Mouse (Mus musculus): ENCODE results near the gene Slc25a45.

Slc25a45 gene

DNA sequence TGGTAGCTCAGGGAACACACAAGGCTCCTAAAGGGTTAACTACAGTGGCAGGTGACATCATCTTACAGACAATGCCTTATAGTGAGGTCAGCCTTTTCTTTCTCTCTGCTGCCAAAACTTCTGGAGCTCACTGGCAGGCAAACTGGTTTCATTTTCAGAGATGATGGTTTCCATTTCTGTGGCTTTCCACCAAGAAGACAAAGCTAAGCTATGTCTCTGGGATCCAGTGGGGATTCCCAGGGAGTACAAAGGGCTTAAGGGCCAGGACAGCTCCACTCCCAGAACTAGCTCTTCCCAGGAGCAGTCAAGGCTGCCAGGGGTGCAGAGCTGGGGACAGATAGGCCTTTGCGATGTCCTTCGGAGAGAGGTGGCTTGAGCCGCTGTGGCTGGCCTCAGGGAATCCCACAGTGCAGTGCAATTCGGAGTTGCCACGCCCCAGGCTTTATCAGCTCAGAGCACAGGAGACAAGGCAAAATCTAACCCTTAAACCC, 26.1 kb upstream of the Slc25a45 start:
- DNase-seq (ENCODE audit: low read depth, low spot score), result no peak

- DNase-seq (ENCODE audit: low read depth, low spot score), result no peak
Measured at GRCm38 (mm10) chr19:5852035-5852722, 25.4 kb upstream of the Slc25a45 start.

DNA sequence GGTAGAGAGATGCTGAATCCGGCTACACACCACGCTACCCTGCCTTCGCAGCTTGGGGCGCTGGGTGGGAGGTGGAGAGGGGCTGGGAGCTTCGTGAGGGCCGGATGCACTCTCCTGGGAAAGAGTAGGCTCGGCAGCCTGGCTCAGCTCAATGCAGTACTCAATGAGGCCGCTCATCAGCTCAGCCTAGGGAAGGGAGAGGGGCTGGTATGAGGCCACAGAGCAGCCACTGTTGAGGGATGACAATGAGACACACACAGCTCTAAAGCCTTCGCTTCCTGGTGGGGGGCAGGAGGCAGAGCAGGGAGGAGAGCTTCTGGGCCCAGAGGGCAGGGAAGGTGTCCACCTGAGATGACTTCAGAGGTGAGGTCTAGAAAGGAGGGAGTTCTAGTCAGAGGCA, 21.0 kb upstream of the Slc25a45 start:
- DNase-seq (ENCODE audit: low read depth, low spot score), result peak; percentile 86

GRCm38 (mm10) chr19:5862335-5863085, 15.1 kb upstream of the Slc25a45 start:
- DNase-seq (ENCODE audit: low read depth, low spot score), result no peak

DNA sequence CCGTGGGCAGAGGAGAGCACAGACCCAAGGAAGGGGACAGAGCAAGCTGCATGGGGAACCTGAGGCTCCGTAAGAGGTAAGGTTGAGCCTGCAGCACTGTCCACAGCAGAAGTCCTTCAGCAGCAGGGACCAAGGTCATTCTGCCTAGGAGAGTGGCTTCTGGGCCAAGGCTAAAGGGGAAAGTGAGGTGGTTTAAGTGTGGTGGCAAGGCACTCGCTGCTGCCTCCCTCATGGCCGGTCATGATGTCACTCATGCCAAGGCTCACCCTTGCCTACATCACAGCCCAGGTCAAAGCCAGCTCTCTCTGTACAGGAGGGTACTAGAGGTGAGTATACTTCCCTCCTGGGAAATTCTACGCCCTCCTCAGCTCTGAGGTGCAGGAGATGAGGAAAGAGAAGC, 13.8 kb upstream of the Slc25a45 start:
- DNase-seq (ENCODE audit: low read depth, low spot score), result no peak

DNA sequence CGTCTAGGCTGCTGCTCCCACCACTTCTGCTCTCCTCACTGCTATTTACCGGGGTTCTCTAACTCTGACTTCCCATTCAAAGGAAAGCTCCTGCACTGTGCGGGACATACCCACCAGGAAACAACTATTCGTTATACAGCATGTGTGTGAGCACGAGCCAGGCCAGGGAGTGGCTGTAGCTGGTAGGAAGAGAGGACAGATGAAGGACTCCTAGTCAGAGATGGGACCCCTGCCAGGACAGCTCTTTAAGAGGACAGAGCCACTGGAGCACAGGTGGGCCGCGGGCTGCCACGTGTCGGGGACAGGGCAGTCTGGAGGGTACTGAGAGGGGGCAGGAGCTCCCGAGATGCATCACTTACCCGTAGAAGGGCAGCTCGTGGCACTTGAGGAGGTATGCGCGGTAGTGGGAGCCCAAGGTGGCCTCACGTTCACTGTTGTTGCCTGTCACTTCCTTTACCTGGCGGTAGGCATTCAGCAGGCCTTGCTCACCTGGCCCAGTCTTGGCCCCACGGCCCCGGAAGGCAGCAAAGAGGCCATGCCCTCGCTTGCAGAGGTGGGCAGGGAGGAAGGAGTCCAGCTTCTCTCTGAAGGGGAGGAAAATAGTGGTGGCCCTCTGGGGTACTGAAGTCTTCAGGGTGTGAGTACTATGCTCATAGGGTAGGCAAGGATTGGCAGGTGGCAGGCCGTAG, 12.8 kb upstream of the Slc25a45 start:
- DNase-seq (ENCODE audit: low read depth, low spot score), result no peak

GRCm38 (mm10) chr19:5868096-5868495, 9.5 kb upstream of the Slc25a45 start:
- no peak for DNase-seq (ENCODE audit: low read depth, low spot score)

- DNase-seq (ENCODE audit: low read depth, low spot score), result peak; percentile 51
Measured at GRCm38 (mm10) chr19:5871273-5871672, 6.3 kb upstream of the Slc25a45 start.

DNA sequence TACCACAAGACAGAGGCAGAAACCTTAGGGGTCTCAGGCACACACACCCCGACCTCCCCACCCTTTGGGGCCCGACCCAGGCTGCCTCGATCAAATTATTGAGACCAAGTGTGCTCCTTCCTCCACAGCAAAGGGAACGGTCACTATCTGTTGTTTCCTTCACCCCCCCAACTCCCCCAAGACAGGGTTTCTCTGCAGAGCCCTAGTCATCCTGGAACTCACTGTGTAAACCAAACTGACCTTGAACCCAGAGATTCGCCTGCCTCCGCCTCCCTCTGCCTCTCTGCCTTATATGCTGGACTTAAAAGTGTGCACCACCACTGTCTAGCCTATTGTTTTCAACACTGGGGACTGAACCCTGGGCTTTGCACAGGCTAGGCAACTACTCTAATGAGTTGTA, 5.9 kb upstream of the Slc25a45 start:
- DNase-seq (ENCODE audit: low read depth, low spot score), result no peak

GRCm38 (mm10) chr19:5872528-5872927, 5.1 kb upstream of the Slc25a45 start:
- no peak for DNase-seq (ENCODE audit: low read depth, low spot score)

DNA sequence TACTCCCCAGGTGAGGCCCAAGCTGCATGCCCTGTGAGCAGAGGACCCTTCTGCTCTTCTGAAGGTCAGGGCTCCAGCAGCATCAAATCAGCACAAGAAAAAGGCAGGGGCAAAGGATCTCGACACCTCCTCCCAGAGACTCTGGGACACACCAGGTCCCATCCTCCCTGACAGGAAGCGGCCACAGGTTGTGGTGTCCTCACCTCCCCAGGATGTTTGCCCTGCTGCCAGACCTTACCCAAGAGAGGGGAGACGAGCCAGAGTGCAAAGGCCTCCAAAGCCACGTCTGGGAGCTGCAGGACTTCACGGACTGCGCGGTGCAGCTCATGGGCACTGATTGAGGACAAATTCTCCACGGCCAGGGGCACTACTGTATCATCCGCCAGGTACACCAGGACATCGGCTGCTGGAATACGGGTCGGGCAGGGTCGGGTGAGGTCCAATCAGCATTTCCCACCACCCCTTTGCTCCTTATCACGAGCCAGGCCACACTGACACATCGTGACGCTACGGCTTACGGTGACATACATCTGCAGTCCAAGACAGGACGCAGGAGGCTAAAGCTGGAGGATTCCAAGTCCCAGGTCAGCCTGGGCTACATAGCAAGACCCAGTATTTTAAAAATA, 4.6 kb upstream of the Slc25a45 start:
- DNase-seq (ENCODE audit: low read depth, low spot score), result no peak

DNA sequence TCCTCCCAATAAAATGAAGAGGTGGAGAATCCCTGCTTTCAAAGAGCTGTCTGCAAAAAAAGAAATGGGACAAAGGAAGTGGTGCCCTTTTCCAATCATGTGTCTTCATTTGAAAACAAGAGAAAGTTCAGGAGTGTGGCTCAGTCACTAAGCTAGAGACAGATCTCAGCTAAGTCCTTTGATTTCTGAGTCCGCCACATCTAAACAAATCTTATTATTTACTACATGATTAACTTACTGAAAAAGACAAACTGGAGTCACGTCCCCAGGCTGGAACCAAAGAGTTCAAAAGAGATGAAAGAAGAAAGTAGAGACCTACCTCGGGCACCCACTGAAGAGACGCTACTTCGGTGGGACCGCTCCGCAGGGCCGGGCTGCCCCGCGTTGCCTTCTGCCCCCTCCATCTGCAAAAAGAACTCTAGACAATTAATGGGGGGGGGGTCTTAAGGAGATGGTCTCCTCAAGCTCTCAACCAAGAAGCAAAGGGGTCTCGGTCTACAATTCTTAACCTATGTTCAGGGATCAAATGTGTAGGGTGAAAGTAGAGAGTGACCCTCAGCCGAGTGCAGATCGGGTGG, 3.1 kb upstream of the Slc25a45 start:
- DNase-seq (ENCODE audit: low read depth, low spot score), result no peak

- peak; percentile 98 for DNase-seq (ENCODE audit: low read depth, low spot score)
Measured at GRCm38 (mm10) chr19:5874969-5875480, 2.6 kb upstream of the Slc25a45 start, which contains the start of gene Frmd8. TSS of gene Frmd8 (minus strand) at chr19:5875274.

- DNase-seq (ENCODE audit: low read depth, low spot score), result no peak
Measured at GRCm38 (mm10) chr19:5878362-5878722, 734 bp downstream of the Slc25a45 start.

GRCm38 (mm10) chr19:5878916-5879315, 1.3 kb downstream of the Slc25a45 start:
- DNase-seq (ENCODE audit: low read depth, low spot score), result no peak

DNA sequence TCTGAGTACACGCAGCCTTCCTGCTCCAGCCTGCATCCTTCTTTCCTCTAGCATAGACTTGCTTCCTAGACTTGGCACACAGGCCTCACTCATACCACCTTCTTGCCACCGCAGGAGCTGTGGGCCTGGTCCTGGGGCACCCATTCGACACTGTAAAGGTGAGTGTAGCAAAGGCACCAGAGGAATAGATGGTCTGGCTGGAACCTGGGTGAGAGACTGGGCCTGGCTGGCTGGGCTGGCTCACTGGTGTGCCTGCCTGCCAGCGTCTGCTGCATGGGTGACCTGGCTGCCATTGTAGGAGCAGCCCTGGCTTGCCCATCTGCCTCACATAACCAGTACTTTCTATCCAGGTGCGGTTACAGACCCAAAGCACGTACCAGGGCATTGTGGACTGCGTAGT, 2.1 kb downstream of the Slc25a45 start:
- no peak for DNase-seq (ENCODE audit: low read depth, low spot score)

- DNase-seq (ENCODE audit: low read depth, low spot score), result no peak
Measured at GRCm38 (mm10) chr19:5881155-5881554, 3.5 kb downstream of the Slc25a45 start.

DNA sequence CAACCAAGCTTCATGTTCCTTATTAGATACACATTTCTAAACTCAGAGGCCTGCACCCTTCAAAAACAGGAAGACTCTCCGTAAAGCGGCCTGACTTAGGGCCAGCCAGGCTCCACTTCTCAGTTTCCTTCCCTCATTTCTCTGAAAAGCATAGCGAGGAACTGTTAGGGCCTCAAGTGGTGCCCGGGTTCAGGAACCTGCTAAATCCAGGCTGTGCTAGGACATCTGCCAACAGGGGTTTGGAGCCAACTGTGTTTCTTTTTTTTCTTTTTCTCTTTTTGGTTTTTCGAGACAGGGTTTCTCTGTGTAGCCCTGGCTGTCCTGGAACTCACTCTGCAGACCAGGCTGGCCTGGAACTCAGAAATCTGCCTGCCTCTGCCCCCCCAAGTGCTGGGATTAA, 4.5 kb downstream of the Slc25a45 start:
- DNase-seq (ENCODE audit: low read depth, low spot score), result peak; percentile 39

DNA sequence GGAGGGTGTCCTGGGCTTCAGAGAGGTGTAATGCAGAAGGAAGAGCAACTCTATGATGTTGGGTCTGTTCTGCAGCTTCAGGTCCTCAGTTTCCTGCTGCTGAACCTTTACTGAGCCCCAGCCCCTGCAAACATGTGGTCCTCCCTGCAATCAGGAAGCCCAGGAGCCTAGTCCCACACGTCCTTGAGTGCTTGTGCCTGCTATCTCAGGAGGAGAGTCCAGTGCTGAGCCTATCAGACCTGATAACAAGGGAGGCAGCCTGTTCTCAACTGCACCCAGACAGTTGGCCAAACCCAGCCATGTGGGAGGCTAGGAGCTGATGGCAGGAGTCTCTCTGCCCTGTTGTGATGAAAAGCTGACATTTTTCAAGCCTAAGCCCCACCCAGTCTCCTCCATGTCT, 6.3 kb downstream of the Slc25a45 start:
- no peak for DNase-seq (ENCODE audit: low read depth, low spot score)

DNA sequence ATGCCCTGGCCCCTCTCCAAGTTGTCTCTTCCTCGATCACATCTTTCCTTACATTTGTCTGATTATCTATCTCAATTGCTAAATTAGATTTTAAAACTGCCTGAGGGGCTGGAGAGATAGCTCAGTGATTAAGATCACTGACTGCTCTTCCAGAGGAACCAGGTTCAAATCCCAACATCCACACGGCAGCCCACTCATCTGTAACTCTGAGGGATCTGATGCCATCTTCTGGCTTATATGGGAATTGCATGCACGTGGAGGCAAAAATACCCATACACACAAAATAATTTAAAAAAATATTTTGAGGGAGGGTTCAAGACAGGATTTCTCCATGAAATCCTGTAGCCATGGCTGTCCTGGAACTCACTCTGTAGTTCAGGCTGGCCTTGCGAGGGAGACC, 8.2 kb downstream of the Slc25a45 start:
- DNase-seq (ENCODE audit: low read depth, low spot score), result no peak

GRCm38 (mm10) chr19:5887234-5887815, 9.7 kb downstream of the Slc25a45 start:
- DNase-seq (ENCODE audit: low read depth, low spot score), result no peak
